Mouse (Mus musculus): Measurements from ENCODE around the gene Ptprk. TPM values are rescaled to one million over a fixed set of nuclear protein-coding genes. Genes with fewer than 3 reads are reported as not detected.

Gene Ptprk
- under 1 TPM; 0.44 to 0.50 TPM for total RNA-seq (2023)

DNA sequence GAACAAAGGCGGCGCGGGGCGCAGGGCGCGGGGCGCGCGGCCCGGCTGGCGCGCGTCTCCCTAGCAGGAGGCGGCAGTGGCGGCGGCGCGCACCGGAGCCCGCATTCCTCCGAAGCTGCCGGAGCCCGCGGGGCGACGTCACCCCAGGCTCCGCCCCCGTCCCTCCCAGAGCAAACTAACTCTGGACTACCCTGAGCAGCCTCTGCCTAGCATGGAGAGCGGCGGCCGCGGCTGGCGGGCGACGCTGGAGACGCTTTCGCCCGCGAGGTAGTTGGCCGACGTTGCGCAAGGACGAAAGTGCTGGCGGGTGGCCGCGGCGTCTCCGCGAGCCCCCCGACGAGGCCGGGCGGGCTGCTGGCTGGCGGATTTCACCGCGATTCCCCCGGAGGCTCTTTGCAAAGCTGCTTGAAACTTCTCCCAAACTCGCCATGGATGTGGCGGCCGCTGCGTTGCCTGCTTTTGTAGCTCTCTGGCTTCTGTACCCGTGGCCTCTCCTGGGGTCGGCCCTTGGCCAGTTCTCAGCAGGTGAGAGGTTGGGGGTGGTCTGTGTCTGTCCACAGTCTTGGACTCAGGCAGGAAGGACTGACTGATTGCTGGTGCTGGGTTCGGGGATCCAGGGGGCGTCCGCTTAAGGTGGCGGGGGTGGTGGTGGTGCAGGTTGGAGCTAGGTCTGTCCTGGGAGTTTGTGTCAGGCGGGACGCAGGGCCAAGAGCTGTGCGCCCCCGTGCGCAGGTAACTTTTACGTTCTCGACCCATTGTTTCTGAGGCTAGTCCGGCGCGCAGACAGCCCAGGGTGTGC lies at the start of gene Ptprk:
Ptprk (plus strand) TSS at position 168 of the 799 bp plus-strand sequence.

